Comparison of ENCODE assay signal across 8 mouse cellular contexts in genomic region chr10:128493695-128494666, GRCm38 (mm10). TPM values are rescaled to one million over a fixed set of nuclear protein-coding genes. Genes with fewer than 3 reads are reported as not detected.
A peak's percentile ranks its signal among the peaks of the same experiment; 100 is the strongest.
DNase-seq lines count a peak whose midpoint lies in the region; ATAC-seq and TF ChIP-seq lines count a peak whose summit lies in the region.

Gene Myl6 (minus strand): TSS chr10:128494145.

- no peaks in the 10 kb centered on the region for H3K9me3 ChIP-seq in embryonic facial prominence, embryonic 13.5 days
- no peaks in the 10 kb centered on the region for H3K9me3 ChIP-seq in limb, embryonic 12.5 days
- no peaks in the 10 kb centered on the region for H3K9me3 ChIP-seq in midbrain, embryonic 15.5 days

- peak; percentile 91 for DNase-seq in 3134 (ENCODE audit: extremely low read depth, insufficient read length, low spot score)
- DNase-seq in adrenal gland, postnatal 36 days: peak; percentile 97 to 98
- peak; percentile 99 for DNase-seq in heart, adult 18-20 months
- peak; percentile 99 for DNase-seq in kidney, adult 2 months
- DNase-seq in spleen, adult 2 months (ENCODE audit: low read depth in 1 of 2, low spot score in 2 of 2): peak; percentile 95 to 97

- peak within 1 kb of the TSS; percentile 91 for H3K9ac ChIP-seq in embryonic facial prominence, embryonic 13.5 days
- peak within 1 kb of the TSS; percentile 82 for H3K9ac ChIP-seq in limb, embryonic 12.5 days (replicated peaks)
- peak within 1 kb of the TSS; percentile 87 for H3K9ac ChIP-seq in midbrain, embryonic 15.5 days

- TF ChIP-seq POLR2A in kidney, adult 2 months (IDR thresholded peaks at IDR 0.05; ENCODE audit: low read depth, low read length): peak; percentile 99
- TF ChIP-seq POLR2A in spleen, adult 2 months (IDR thresholded peaks at IDR 0.05; ENCODE audit: low read depth, low read length): peak; percentile 96

- peak within 1 kb of the TSS; percentile 98 for H3K27ac ChIP-seq in embryonic facial prominence, embryonic 13.5 days
- H3K27ac ChIP-seq in kidney, adult 2 months (ENCODE audit: insufficient read depth, low read depth, low read length): peak within 1 kb of the TSS; percentile 99
- peak within 1 kb of the TSS; percentile 96 for H3K27ac ChIP-seq in limb, embryonic 12.5 days
- H3K27ac ChIP-seq in midbrain, embryonic 15.5 days: peak within 1 kb of the TSS; percentile 97
- peak within 1 kb of the TSS; percentile 98 for H3K27ac ChIP-seq in spleen, adult 2 months (ENCODE audit: insufficient read depth, low read length)

- peaks cover 29% of the 10 kb centered on the region for H3K36me3 ChIP-seq in embryonic facial prominence, embryonic 13.5 days
- H3K36me3 ChIP-seq in kidney, adult 2 months (ENCODE audit: control insufficient read depth, insufficient read depth, low read length): no peaks in the 10 kb centered on the region; the same call in 1 of the 2 replicates
- peaks cover 31% of the 10 kb centered on the region for H3K36me3 ChIP-seq in limb, embryonic 12.5 days
- H3K36me3 ChIP-seq in midbrain, embryonic 15.5 days (replicated peaks): peaks cover 20% of the 10 kb centered on the region
- peaks cover 17% of the 10 kb centered on the region for H3K36me3 ChIP-seq in spleen, adult 2 months (ENCODE audit: control insufficient read depth, insufficient read depth, low read length)

- under 1% methylated on average over 45 of the region's 45 CpGs for WGBS in embryonic facial prominence, embryonic 13.5 days
- under 1% methylated on average over 45 of the region's 45 CpGs for WGBS in kidney, adult 2 months
- under 1% methylated on average over 45 of the region's 45 CpGs for WGBS in limb, embryonic 12.5 days
- under 1% methylated on average over 45 of the region's 45 CpGs for whole genome bisulfite sequencing in midbrain, embryonic 15.5 days
- WGBS in spleen, adult 2 months: under 1% methylated on average over 45 of the region's 45 CpGs

- peak; percentile 65 for TF ChIP-seq CTCF in kidney, adult 2 months (conservative IDR thresholded peaks at IDR 0.05; ENCODE audit: insufficient read depth, insufficient read length, low read depth, low read length)
- TF ChIP-seq CTCF in spleen, adult 2 months (IDR thresholded peaks at IDR 0.05; ENCODE audit: extremely low read depth, insufficient read depth, insufficient read length, insufficient replicate concordance): peak; percentile 75; the same call in 1 of the 2 replicates

- peaks cover 47% of the 10 kb centered on the region for H3K4me1 ChIP-seq in embryonic facial prominence, embryonic 13.5 days
- peaks cover 27% of the 10 kb centered on the region for H3K4me1 ChIP-seq in kidney, adult 2 months (ENCODE audit: control insufficient read depth, insufficient read depth, low read length)
- H3K4me1 ChIP-seq in limb, embryonic 12.5 days (replicated peaks): peaks cover 33% of the 10 kb centered on the region
- peaks cover 38% of the 10 kb centered on the region for H3K4me1 ChIP-seq in midbrain, embryonic 15.5 days
- H3K4me1 ChIP-seq in spleen, adult 2 months (ENCODE audit: control insufficient read depth, insufficient read depth, insufficient read length): peaks cover 14% of the 10 kb centered on the region; the same call in 1 of the 2 replicates

- H3K4me3 ChIP-seq in embryonic facial prominence, embryonic 13.5 days: peak within 1 kb of the TSS; percentile 84
- H3K4me3 ChIP-seq in kidney, adult 2 months (ENCODE audit: insufficient read depth, low read depth, low read length): peak within 1 kb of the TSS; percentile 91
- peak within 1 kb of the TSS; percentile 78 for H3K4me3 ChIP-seq in limb, embryonic 12.5 days (replicated peaks)
- peak within 1 kb of the TSS; percentile 81 for H3K4me3 ChIP-seq in midbrain, embryonic 15.5 days
- H3K4me3 ChIP-seq in spleen, adult 2 months (ENCODE audit: extremely low read depth, insufficient read depth, insufficient read length): peak within 1 kb of the TSS; percentile 71

- ATAC-seq in embryonic facial prominence, embryonic 13.5 days (ENCODE audit: insufficient number of reproducible peaks, insufficient read depth, low FRiP score, low TSS enrichment, low read depth): peak; percentile 92
- peak; percentile 92 for ATAC-seq in limb, embryonic 12.5 days (ENCODE audit: insufficient number of reproducible peaks, insufficient read depth, low FRiP score, low TSS enrichment, low read depth)
- ATAC-seq in midbrain, embryonic 15.5 days (replicated peaks): peak; percentile 94

- H3K27me3 ChIP-seq in embryonic facial prominence, embryonic 13.5 days: no peaks in the 10 kb centered on the region
- no peaks in the 10 kb centered on the region for H3K27me3 ChIP-seq in kidney, adult 2 months (replicated peaks; ENCODE audit: control insufficient read depth, insufficient read depth, low read length)
- H3K27me3 ChIP-seq in limb, embryonic 12.5 days: peaks cover 7% of the 10 kb centered on the region; the same call in 1 of the 2 replicates
- H3K27me3 ChIP-seq in midbrain, embryonic 15.5 days (replicated peaks): no peaks in the 10 kb centered on the region
- H3K27me3 ChIP-seq in spleen, adult 2 months (ENCODE audit: control insufficient read depth, insufficient read depth, low read length): no peaks in the 10 kb centered on the region

- H3K4me2 ChIP-seq in embryonic facial prominence, embryonic 13.5 days: peak within 1 kb of the TSS; percentile 79
- peak within 1 kb of the TSS; percentile 84 for H3K4me2 ChIP-seq in limb, embryonic 12.5 days
- H3K4me2 ChIP-seq in midbrain, embryonic 15.5 days: peak within 1 kb of the TSS; percentile 85

RNA-seq across cellular contexts. Expression of gene Myl6, which starts in this region (rescaled TPM):
- total RNA-seq in adrenal gland, postnatal 36 days (2021): 100 to 1,000 TPM; 812 to 946 TPM
- 961 and 1,001 TPM in 2 replicates for polyA plus RNA-seq in embryonic facial prominence, embryonic 13.5 days (2015; fragmentation: Nextera tagmentation; extraction: Ambion mirVana)
- 100 to 1,000 TPM; 253 to 273 TPM for total RNA-seq in heart, adult 18-20 months (2021)
- 897 and 1,416 TPM in 2 replicates for polyA plus RNA-seq in kidney, adult 2 months (2012; rRNA removed)
- polyA plus RNA-seq in limb, embryonic 12.5 days (2016; fragmentation: Nextera tagmentation; extraction: Ambion mirVana): 827 and 868 TPM in 2 replicates
- 892 and 955 TPM in 2 replicates for polyA plus RNA-seq in midbrain, embryonic 15.5 days (2015; fragmentation: Nextera tagmentation; extraction: Ambion mirVana)
- 376 and 451 TPM in 2 replicates for polyA plus RNA-seq in spleen, adult 2 months (2012; rRNA removed)

Comparison
In these comparisons a context has a peak if more than half of its experiments do, and no peak if none do; other contexts are left out.
1. Peak in every context shown above with its lines: DNase-seq, ATAC-seq, H3K4me3 ChIP-seq and H3K27ac ChIP-seq.